Mouse (Mus musculus): ENCODE data around the gene Notch2. TPM values are rescaled to one million over a fixed set of nuclear protein-coding genes. Genes with fewer than 3 reads are reported as not detected.

Notch2 gene
- total and polyA plus RNA-seq, 3 experiments: 10.0 to 18.1 (median 14.9) TPM

- H3K4me1 ChIP-seq (ENCODE audit: control insufficient read depth, insufficient read depth, low read length): peaks cover 3% of the 10 kb centered on the region
- TF ChIP-seq POLR2A (IDR thresholded peaks at IDR 0.05; ENCODE audit: insufficient read depth, low read depth, low read length) (no peak), CTCF (IDR thresholded peaks at IDR 0.05) (no peak), EP300 (IDR thresholded peaks at IDR 0.05; ENCODE audit: insufficient read depth, low read depth, low read length) (no peak)
- H3K36me3 ChIP-seq (ENCODE audit: control insufficient read depth, insufficient read depth, low read length): no peaks in the 10 kb centered on the region
- no peak for DNase-seq
- H3K27me3 ChIP-seq (ENCODE audit: control insufficient read depth, insufficient read depth, low read length): no peaks in the 10 kb centered on the region
- no peak overlapping the region for H3K27ac ChIP-seq
- H3K4me3 ChIP-seq: no peak overlapping the region
- 67% methylated on average over 17 of the region's 17 CpGs for WGBS
- no peak overlapping the region for H3K9ac ChIP-seq (ENCODE audit: low read depth, low read length)
- intact Hi-C loops (cut with DNase I): no loop called here
- H3K79me2 ChIP-seq (replicated peaks; ENCODE audit: control insufficient read depth, insufficient read depth, low read length): no peaks in the 10 kb centered on the region
Observed at GRCm38 (mm10) chr3:98094629-98095583, 81.6 kb downstream of the Notch2 start.

- intact Hi-C loops (cut with DNase I): no loop called here
- no peaks in the 10 kb centered on the region for H3K36me3 ChIP-seq (ENCODE audit: control insufficient read depth, insufficient read depth, low read length)
- 96% methylated on average over 7 of the region's 7 CpGs for WGBS
Observed at GRCm38 (mm10) chr3:98096981-98097380, 83.7 kb downstream of the Notch2 start.

GRCm38 (mm10) chr3:98098676-98099075, 85.3 kb downstream of the Notch2 start:
- 71% methylated on average over 5 of the region's 5 CpGs for WGBS
- no peak for TF ChIP-seq CTCF (IDR thresholded peaks at IDR 0.05)
- no peak for TF ChIP-seq POLR2A (IDR thresholded peaks at IDR 0.05; ENCODE audit: insufficient read depth, low read depth, low read length)
- TF ChIP-seq EP300 (IDR thresholded peaks at IDR 0.05; ENCODE audit: insufficient read depth, low read depth, low read length): no peak
- H3K27me3 ChIP-seq (ENCODE audit: control insufficient read depth, insufficient read depth, low read length): no peaks in the 10 kb centered on the region
- no peaks in the 10 kb centered on the region for H3K36me3 ChIP-seq (ENCODE audit: control insufficient read depth, insufficient read depth, low read length)
- DNase-seq: no peak
- intact Hi-C loops (cut with DNase I): no loop called here
- H3K9ac ChIP-seq (ENCODE audit: low read depth, low read length): no peak overlapping the region
- no peak overlapping the region for H3K4me3 ChIP-seq
- H3K4me1 ChIP-seq (ENCODE audit: control insufficient read depth, insufficient read depth, low read length): no peaks in the 10 kb centered on the region
- H3K79me2 ChIP-seq (replicated peaks; ENCODE audit: control insufficient read depth, insufficient read depth, low read length): no peaks in the 10 kb centered on the region
- H3K27ac ChIP-seq: no peak overlapping the region

More at GRCm38 (mm10) chr3:98096981-98097380, 83.7 kb downstream of the Notch2 start:
- DNase-seq: no peak
- H3K27ac ChIP-seq: no peak overlapping the region
- H3K4me1 ChIP-seq (ENCODE audit: control insufficient read depth, insufficient read depth, low read length): no peaks in the 10 kb centered on the region
- H3K27me3 ChIP-seq (ENCODE audit: control insufficient read depth, insufficient read depth, low read length): no peaks in the 10 kb centered on the region
- no peak overlapping the region for H3K4me3 ChIP-seq
- TF ChIP-seq EP300 (IDR thresholded peaks at IDR 0.05; ENCODE audit: insufficient read depth, low read depth, low read length) (no peak), CTCF (IDR thresholded peaks at IDR 0.05) (no peak), POLR2A (IDR thresholded peaks at IDR 0.05; ENCODE audit: insufficient read depth, low read depth, low read length) (no peak)
- H3K9ac ChIP-seq (ENCODE audit: low read depth, low read length): no peak overlapping the region
- H3K79me2 ChIP-seq (replicated peaks; ENCODE audit: control insufficient read depth, insufficient read depth, low read length): no peaks in the 10 kb centered on the region

GRCm38 (mm10) chr3:98099287-98099686, 86.0 kb downstream of the Notch2 start:
- TF ChIP-seq POLR2A (IDR thresholded peaks at IDR 0.05; ENCODE audit: insufficient read depth, low read depth, low read length) (no peak), CTCF (IDR thresholded peaks at IDR 0.05) (peak; percentile 51), EP300 (IDR thresholded peaks at IDR 0.05; ENCODE audit: insufficient read depth, low read depth, low read length) (no peak)
- Histone ChIP-seq H3K27me3 (ENCODE audit: control insufficient read depth, insufficient read depth, low read length) (no peaks in the 10 kb centered on the region), H3K9ac (ENCODE audit: low read depth, low read length) (no peak overlapping the region), H3K4me1 (ENCODE audit: control insufficient read depth, insufficient read depth, low read length) (no peaks in the 10 kb centered on the region), H3K4me3 (no peak overlapping the region), H3K79me2 (replicated peaks; ENCODE audit: control insufficient read depth, insufficient read depth, low read length) (no peaks in the 10 kb centered on the region), H3K27ac (no peak overlapping the region), H3K36me3 (ENCODE audit: control insufficient read depth, insufficient read depth, low read length) (no peaks in the 10 kb centered on the region)
- intact Hi-C loops (cut with DNase I): no loop called here
- DNase-seq: no peak
- 90% methylated on average over 10 of the region's 10 CpGs for WGBS

GRCm38 (mm10) chr3:98101541-98101940, 88.2 kb downstream of the Notch2 start:
- no peaks in the 10 kb centered on the region for H3K27me3 ChIP-seq (ENCODE audit: control insufficient read depth, insufficient read depth, low read length)
- H3K9ac ChIP-seq (ENCODE audit: low read depth, low read length): no peak overlapping the region
- intact Hi-C loops (cut with DNase I): no loop called here
- H3K27ac ChIP-seq: no peak overlapping the region; the same call in 1 of the 2 replicates
- TF ChIP-seq POLR2A (IDR thresholded peaks at IDR 0.05; ENCODE audit: insufficient read depth, low read depth, low read length) (no peak), CTCF (IDR thresholded peaks at IDR 0.05) (no peak), EP300 (IDR thresholded peaks at IDR 0.05; ENCODE audit: insufficient read depth, low read depth, low read length) (no peak)
- no peaks in the 10 kb centered on the region for H3K36me3 ChIP-seq (ENCODE audit: control insufficient read depth, insufficient read depth, low read length)
- no peak overlapping the region for H3K4me3 ChIP-seq
- no peaks in the 10 kb centered on the region for H3K4me1 ChIP-seq (ENCODE audit: control insufficient read depth, insufficient read depth, low read length)
- H3K79me2 ChIP-seq (replicated peaks; ENCODE audit: control insufficient read depth, insufficient read depth, low read length): no peaks in the 10 kb centered on the region
- DNase-seq: no peak
- 68% methylated on average over 10 of the region's 10 CpGs for WGBS

Data from heart, adult 2 months (tissue).